Mouse (Mus musculus) erythroblast, embryonic 14.5 days (primary cell): ENCODE measurements around the gene Adamtsl1.

Experiments
- GATA1 ChIP-seq: IDR thresholded peaks from 2 replicates; pipeline ENCODE4 v1.6.1; 2012; ENCODE audit warnings: low read length, inconsistent platforms, mixed read lengths
- TAL1 ChIP-seq: IDR thresholded peaks from 3 replicates; pipeline ENCODE4 v1.6.1; 2012; ENCODE audit warnings: low read length, inconsistent platforms, mixed read lengths

- TF ChIP-seq TAL1, result no peak
- no peak for TF ChIP-seq GATA1
Observed at GRCm38 (mm10) chr4:86353550-86353949, 839.6 kb downstream of the Adamtsl1 start.
